Mouse (Mus musculus) embryonic facial prominence, embryonic 12.5 days (tissue): Measurements from ENCODE around the gene Lurap1. TPM values are rescaled to one million over a fixed set of nuclear protein-coding genes. Genes with fewer than 3 reads are reported as not detected.

ENCODE experiments used
- ATAC-seq: fragments of 200-750 bp; cut with Nextera tagmentation; 2 replicates; pipeline ENCODE4 v1.8.0; 2017; ENCODE audit not compliant: insufficient number of reproducible peaks, insufficient read depth, low FRiP score, low TSS enrichment
- H3K27ac ChIP-seq: fragments of 300-500 bp; sonication (generic); 2 replicates; pipeline ENCODE4 v1.5.1; 2016; ENCODE audit warnings: mild to moderate bottlenecking
- H3K27me3 ChIP-seq: fragments of 300-500 bp; sonication (generic); 2 replicates; pipeline ENCODE4 v1.6.1; 2016; ENCODE audit warnings: mild to moderate bottlenecking, moderate library complexity
- H3K36me3 ChIP-seq: fragments of 300-500 bp; sonication (generic); 2 replicates; pipeline ENCODE4 v1.6.1; 2016; ENCODE audit warnings: mild to moderate bottlenecking
- H3K4me1 ChIP-seq: fragments of 300-500 bp; sonication (generic); 2 replicates; pipeline ENCODE4 v1.6.1; 2016
- H3K4me2 ChIP-seq: fragments of 300-500 bp; sonication (generic); replicated peaks from 2 replicates; pipeline ENCODE4 v1.6.1; 2016; ENCODE audit warnings: mild to moderate bottlenecking, moderate library complexity
- H3K4me3 ChIP-seq: fragments of 300-500 bp; sonication (generic); 2 replicates; pipeline ENCODE4 v1.5.1; 2016; ENCODE audit warnings: mild to moderate bottlenecking
- H3K9ac ChIP-seq: fragments of 300-500 bp; sonication (generic); 2 replicates; pipeline ENCODE4 v1.6.1; 2016; ENCODE audit warnings: mild to moderate bottlenecking, moderate library complexity
- H3K9me3 ChIP-seq: fragments of 300-500 bp; sonication (generic); 2 replicates; pipeline ENCODE4 v1.6.1; 2016; ENCODE audit warnings: mild to moderate bottlenecking, moderate library complexity
- WGBS: fragments of 180-500 bp; shearing (Covaris S2); methylation state at CpG from one replicate; pipeline ENCODE4 v1.1.7; 2016; 5-methylcytosine and 5-hydroxymethylcytosine counted together
- polyA plus RNA-seq: library from polyadenylated mRNA; unstranded; fragments of >200 nt; fragmentation: Nextera tagmentation; extraction: Ambion mirVana; gene quantifications from 2 replicates; pipeline ENCODE4 v1.2.1, GENCODE M21; 2016

Lurap1 gene
- polyA plus RNA-seq, 1 experiment from 2014 or later, result 2.6 TPM

GRCm38 (mm10) chr4:116088510-116089249, 62.5 kb downstream of the Lurap1 start:
- Histone ChIP-seq H3K27me3 (no peaks in the 10 kb centered on the region), H3K4me3 (no peak overlapping the region), H3K36me3 (peaks cover 75% of the 10 kb centered on the region), H3K4me2 (no peak overlapping the region), H3K27ac (no peak overlapping the region), H3K9ac (no peak overlapping the region), H3K4me1 (no peaks in the 10 kb centered on the region), H3K9me3 (no peaks in the 10 kb centered on the region)
- 90% methylated on average over 23 of the region's 23 CpGs for WGBS
- ATAC-seq, result no peak

Other genes with a start within 250 kb of the Lurap1 start
- gene Dmbx1, start 211.4 kb downstream of the Lurap1 start, polyA plus RNA-seq, result 1.3 and 1.4 TPM in 2 replicates
- gene Faah, start 133.4 kb downstream of the Lurap1 start, polyA plus RNA-seq, result 2.8 and 3.3 TPM in 2 replicates
- gene Nsun4, start 97.5 kb downstream of the Lurap1 start, polyA plus RNA-seq, result 19.9 and 20.6 TPM in 2 replicates
- gene Uqcrh, start 76.3 kb downstream of the Lurap1 start, polyA plus RNA-seq, result 407 and 442 TPM in 2 replicates
- 80.8 and 83.3 TPM in 2 replicates for gene Lrrc41, start 76.1 kb downstream of the Lurap1 start, polyA plus RNA-seq
- gene Rad54l, start 27.6 kb downstream of the Lurap1 start, polyA plus RNA-seq, result 46.6 and 47.0 TPM in 2 replicates
- 76.3 and 80.5 TPM in 2 replicates for gene Pomgnt1, start 27.5 kb downstream of the Lurap1 start, polyA plus RNA-seq
- gene Tspan1, start 16.3 kb upstream of the Lurap1 start, polyA plus RNA-seq, result 0.23 and 0.37 TPM in 2 replicates
- gene 1700042G07Rik, start 22.0 kb upstream of the Lurap1 start, polyA plus RNA-seq, result not detected in 2 replicates
- gene Gm49337, start 22.0 kb upstream of the Lurap1 start, polyA plus RNA-seq, result not detected in 2 replicates
- gene Pik3r3, start 70.3 kb upstream of the Lurap1 start, polyA plus RNA-seq, result 51.2 and 55.1 TPM in 2 replicates